Comparison of ENCODE assay signal across 10 mouse cellular contexts in the genomic region with DNA sequence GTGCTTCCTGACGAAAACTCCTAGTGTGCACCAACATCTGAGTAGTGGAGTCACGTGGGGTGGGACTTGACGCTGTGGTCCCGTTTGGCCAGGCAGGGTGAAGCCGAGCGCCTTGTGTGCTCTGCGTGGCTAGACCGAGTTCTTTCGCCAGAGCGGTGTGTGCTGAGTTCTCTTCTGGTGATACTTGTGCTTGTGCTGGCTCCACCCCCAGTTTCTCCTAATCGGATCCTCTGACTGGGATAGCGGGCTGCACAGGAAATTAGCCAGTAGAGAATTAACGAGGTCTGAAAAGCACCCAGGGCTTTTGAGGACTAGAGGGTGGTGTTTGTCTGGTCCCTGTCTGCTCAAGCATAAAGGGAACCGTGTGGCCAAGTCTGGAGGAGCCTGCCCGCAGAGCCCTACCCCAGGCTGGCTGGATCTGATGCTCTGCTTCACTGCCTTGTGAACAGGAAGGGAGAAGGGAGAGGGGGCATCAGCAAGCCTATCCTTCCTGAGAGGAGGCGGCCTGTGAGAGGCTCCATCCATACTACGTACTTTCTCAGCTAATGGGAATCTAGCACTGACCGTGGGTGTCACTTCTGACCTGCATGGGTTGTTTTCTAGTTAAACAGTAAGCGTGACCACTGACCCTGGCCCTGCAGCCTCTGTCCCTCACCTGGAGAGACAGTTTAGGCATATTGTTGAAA. TPM values are rescaled to one million over a fixed set of nuclear protein-coding genes. Genes with fewer than 3 reads are reported as not detected.
DNase-seq lines count a peak whose midpoint lies in the region; ATAC-seq and TF ChIP-seq lines count a peak whose summit lies in the region.
"Had no signal": no experiment of that assay in that cellular context is flagged by ENCODE, and none has a peak within 500 bp of the region (broad histone marks: within the 10 kb centered on the region; RNA-seq: fewer than 3 reads in every experiment).

No protein-coding gene starts in this region.

- H3K27me3 ChIP-seq in hindbrain, postnatal 0 days (ENCODE audit: insufficient read depth, low read length), result no peaks in the 10 kb centered on the region
- peaks cover 6% of the 10 kb centered on the region for H3K27me3 ChIP-seq in hindbrain, embryonic 10.5 days (ENCODE audit: insufficient read depth, poor library complexity, severe bottlenecking)
- H3K27me3 ChIP-seq in forebrain, embryonic 15.5 days, result no peaks in the 10 kb centered on the region
- H3K27me3 ChIP-seq: neural tube, embryonic 13.5 days had no signal

- no peak for DNase-seq in hindbrain, postnatal 0 days (ENCODE audit: low spot score)
- no peak for DNase-seq in hindbrain, embryonic 10.5 days (ENCODE audit: low spot score)
- DNase-seq in kidney, postnatal 10 days, result peak; percentile 77
- DNase-seq in retina, embryonic 14.5 days (ENCODE audit: low spot score), result peak; percentile 42
- DNase-seq in spleen, postnatal 4 days (ENCODE audit: low spot score in 2 of 2), result no peak
- DNase-seq in thymus, postnatal 25 days, result no peak
- DNase-seq: cerebellum, adult 18-20 months had no signal

- TF ChIP-seq CTCF in hindbrain, postnatal 0 days (IDR thresholded peaks at IDR 0.05; ENCODE audit: low read depth), result no peak

- no peak overlapping the region for H3K4me3 ChIP-seq in hindbrain, postnatal 0 days (ENCODE audit: low read length)
- no peak overlapping the region for H3K4me3 ChIP-seq in hindbrain, embryonic 10.5 days
- H3K4me3 ChIP-seq in forebrain, embryonic 15.5 days, result no peak overlapping the region
- H3K4me3 ChIP-seq: neural tube, embryonic 13.5 days had no signal

- no peaks in the 10 kb centered on the region for H3K9me3 ChIP-seq in hindbrain, postnatal 0 days (ENCODE audit: low read length)
- no peaks in the 10 kb centered on the region for H3K9me3 ChIP-seq in hindbrain, embryonic 10.5 days
- no peaks in the 10 kb centered on the region for H3K9me3 ChIP-seq in forebrain, embryonic 15.5 days
- H3K9me3 ChIP-seq: neural tube, embryonic 13.5 days had no signal

- 0 out of 2 replicates have a peak, but pooled peaks have one; percentile 36 for ATAC-seq in hindbrain, postnatal 0 days
- ATAC-seq in forebrain, embryonic 15.5 days (replicated peaks), result 0 out of 2 replicates have a peak, but pooled peaks have one; percentile 49
- no peak for ATAC-seq in erythroid progenitor cell, adult 5-6 weeks (replicated peaks; ENCODE audit: low FRiP score, poor library complexity, severe bottlenecking)

- H3K36me3 ChIP-seq in hindbrain, postnatal 0 days (ENCODE audit: insufficient read depth, low read length), result no peaks in the 10 kb centered on the region
- no peaks in the 10 kb centered on the region for H3K36me3 ChIP-seq in hindbrain, embryonic 10.5 days
- no peaks in the 10 kb centered on the region for H3K36me3 ChIP-seq in forebrain, embryonic 15.5 days
- H3K36me3 ChIP-seq: neural tube, embryonic 13.5 days had no signal

- no peak overlapping the region for H3K27ac ChIP-seq in hindbrain, postnatal 0 days
- no peak overlapping the region; the same call in 1 of the 2 replicates for H3K27ac ChIP-seq in hindbrain, embryonic 10.5 days
- H3K27ac ChIP-seq in forebrain, embryonic 15.5 days (replicated peaks), result no peak overlapping the region
- H3K27ac ChIP-seq: neural tube, embryonic 13.5 days had no signal

- 0 out of 2 replicates have a peak overlapping the region, but pooled peaks have one; percentile 8 for H3K4me2 ChIP-seq in hindbrain, postnatal 0 days (ENCODE audit: low read depth, low read length)
- H3K4me2 ChIP-seq in forebrain, embryonic 15.5 days (replicated peaks), result peak overlapping the region; percentile 24; the same call in 1 of the 2 replicates
- H3K4me2 ChIP-seq: neural tube, embryonic 13.5 days had no signal

- WGBS in hindbrain, postnatal 0 days, result 43% methylated on average over 19 of the region's 19 CpGs
- WGBS in hindbrain, embryonic 10.5 days, result 48% methylated on average over 19 of the region's 19 CpGs
- WGBS in forebrain, embryonic 15.5 days, result 23% methylated on average over 19 of the region's 19 CpGs

- no peak overlapping the region for H3K9ac ChIP-seq in hindbrain, postnatal 0 days (replicated peaks; ENCODE audit: low read length)
- H3K9ac ChIP-seq in forebrain, embryonic 15.5 days (replicated peaks), result no peak overlapping the region
- H3K9ac ChIP-seq: neural tube, embryonic 13.5 days had no signal

- peaks cover 9% of the 10 kb centered on the region for H3K4me1 ChIP-seq in hindbrain, postnatal 0 days (ENCODE audit: insufficient read depth, low read length)
- H3K4me1 ChIP-seq in hindbrain, embryonic 10.5 days (replicated peaks), result peaks cover 27% of the 10 kb centered on the region
- H3K4me1 ChIP-seq in forebrain, embryonic 15.5 days, result peaks cover 15% of the 10 kb centered on the region

RNA-seq across cellular contexts. Expression of a gene that starts 28.7 kb away (rescaled TPM):
- 29.0 and 40.3 TPM in 2 replicates for total RNA-seq in hindbrain, postnatal 0 days (2014; rRNA removed)
- 25.6 and 26.7 TPM in 2 replicates for polyA plus RNA-seq in hindbrain, postnatal 0 days (2015; fragmentation: Nextera tagmentation; extraction: Ambion mirVana)
- 7.3 and 9.8 TPM in 2 replicates for polyA plus RNA-seq in hindbrain, embryonic 10.5 days (2016; fragmentation: Nextera tagmentation; extraction: Ambion mirVana)
- 8.6 and 9.4 TPM in 2 replicates for polyA plus RNA-seq in forebrain, embryonic 15.5 days (2015; fragmentation: Nextera tagmentation; extraction: Ambion mirVana)
- 149 and 194 TPM in 2 replicates for total RNA-seq in erythroid progenitor cell, adult 5-6 weeks (2015; ENCODE audit: low replicate concordance)
- total RNA-seq in erythroid progenitor cell, adult 5-6 weeks (2017; ENCODE audit: low replicate concordance), result 172 and 291 TPM in 2 replicates

RNA-seq across cellular contexts. Expression of a gene that starts 52.3 kb away (rescaled TPM):
- 2.2 and 6.0 TPM in 2 replicates for total RNA-seq in hindbrain, postnatal 0 days (2014; rRNA removed)
- polyA plus RNA-seq in hindbrain, postnatal 0 days (2015; fragmentation: Nextera tagmentation; extraction: Ambion mirVana), result 7.5 and 8.0 TPM in 2 replicates
- 26.7 and 30.0 TPM in 2 replicates for polyA plus RNA-seq in hindbrain, embryonic 10.5 days (2016; fragmentation: Nextera tagmentation; extraction: Ambion mirVana)
- 8.9 and 10.6 TPM in 2 replicates for polyA plus RNA-seq in forebrain, embryonic 15.5 days (2015; fragmentation: Nextera tagmentation; extraction: Ambion mirVana)
- 27.2 and 36.0 TPM in 2 replicates for total RNA-seq in erythroid progenitor cell, adult 5-6 weeks (2015; ENCODE audit: low replicate concordance)
- 49.9 and 78.3 TPM in 2 replicates for total RNA-seq in erythroid progenitor cell, adult 5-6 weeks (2017; ENCODE audit: low replicate concordance)

Comparison
In these comparisons a context has a peak if more than half of its experiments do, and no peak if none do; other contexts are left out.
1. DNase-seq: peak in kidney, postnatal 10 days (single experiment) and retina, embryonic 14.5 days (single experiment); none in hindbrain, postnatal 0 days (single experiment), hindbrain, embryonic 10.5 days (single experiment), spleen, postnatal 4 days (0 of 2) and thymus, postnatal 25 days (single experiment).